Mouse (Mus musculus) brain, embryonic 14.5 days (tissue): ENCODE results near the gene Krt222.

Experiments
- CTCF ChIP-seq: fragments of 200-500 bp; IDR thresholded peaks from 2 replicates; pipeline ENCODE4 v1.5.1; 2012; ENCODE audit warnings: inconsistent platforms, mild to moderate bottlenecking, moderate library complexity, borderline replicate concordance; ENCODE audit not compliant: insufficient read depth, insufficient read length; ENCODE audit errors: extremely low read depth
- POLR2A ChIP-seq: fragments of 200-500 bp; IDR thresholded peaks from 2 replicates; pipeline ENCODE4 v1.6.1; 2012; ENCODE audit warnings: mild to moderate bottlenecking, inconsistent platforms, borderline replicate concordance; ENCODE audit not compliant: poor library complexity, insufficient read depth, insufficient read length, severe bottlenecking; ENCODE audit errors: extremely low read depth

- TF ChIP-seq CTCF (no peak), POLR2A (no peak)
Measured at GRCm38 (mm10) chr11:99255316-99255715, 11.4 kb upstream of the Krt222 start.
